Mouse (Mus musculus) myocyte (in vitro differentiated cells): ENCODE results near the gene Usf3. TPM values are rescaled to one million over a fixed set of nuclear protein-coding genes. Genes with fewer than 3 reads are reported as not detected.

Experiments used
- H3K27me3 ChIP-seq: one replicate; pipeline ENCODE4 v1.6.1; 2011; ENCODE audit not compliant: control insufficient read depth, insufficient read depth, insufficient read length
- H3K36me3 ChIP-seq: one replicate; pipeline ENCODE4 v1.6.1; 2011; ENCODE audit not compliant: control insufficient read depth, insufficient read depth
- H3K4me2 ChIP-seq: one replicate; pipeline ENCODE4 v1.6.1; 2011; ENCODE audit warnings: low read depth, control low read depth
- H3K4me3 ChIP-seq: one replicate; pipeline ENCODE4 v1.5.1; 2011; ENCODE audit warnings: mild to moderate bottlenecking, control low read depth, moderate library complexity
- H3K79me2 ChIP-seq: one replicate; pipeline ENCODE4 v1.6.1; 2011; ENCODE audit not compliant: control insufficient read depth, insufficient read depth
- H3ac ChIP-seq: one replicate; pipeline ENCODE4 v1.6.1; 2011; ENCODE audit not compliant: control insufficient read depth, insufficient read length
- CEBPB ChIP-seq: IDR thresholded peaks from 2 replicates; pipeline ENCODE4 v1.6.1; 2011; ENCODE audit warnings: mild to moderate bottlenecking, moderate library complexity; ENCODE audit not compliant: poor library complexity, insufficient read depth, severe bottlenecking
- E2F4 ChIP-seq: IDR thresholded peaks from one replicate; pipeline ENCODE4 v1.6.1; 2011; ENCODE audit warnings: mild to moderate bottlenecking, control low read depth, moderate library complexity; ENCODE audit not compliant: insufficient read depth
- MAX ChIP-seq: IDR thresholded peaks from one replicate; pipeline ENCODE4 v1.6.1; 2011; ENCODE audit warnings: low read depth, mild to moderate bottlenecking, control low read depth
- MYOD1 ChIP-seq, 3 experiments: IDR thresholded peaks; one replicate each; pipeline ENCODE4 v1.6.1; 2011; ENCODE audit warnings: control low read depth in 2 of 3, low read depth in 2 of 3, mild to moderate bottlenecking in 2 of 3, moderate library complexity in 1 of 3; ENCODE audit not compliant: insufficient read length in 2 of 3, control insufficient read depth in 1 of 3
- MYOG ChIP-seq, 3 experiments: IDR thresholded peaks; one replicate each; pipeline ENCODE4 v1.6.1; 2011; ENCODE audit warnings: control low read depth in 2 of 3, low read depth in 2 of 3, mild to moderate bottlenecking in 2 of 3; ENCODE audit not compliant: insufficient read length in 2 of 3, control insufficient read depth in 1 of 3, insufficient read depth in 1 of 3
- POLR2A ChIP-seq: IDR thresholded peaks from one replicate; pipeline ENCODE4 v1.6.1; 2011; ENCODE audit warnings: low read depth, mild to moderate bottlenecking, control low read depth, moderate library complexity; ENCODE audit not compliant: insufficient read length
- POLR2AphosphoS2 ChIP-seq: IDR thresholded peaks from one replicate; pipeline ENCODE4 v1.6.1; 2011; ENCODE audit warnings: low read depth, control low read depth; ENCODE audit not compliant: insufficient read length
- REST ChIP-seq: IDR thresholded peaks from one replicate; pipeline ENCODE4 v1.6.1; 2011; ENCODE audit warnings: mild to moderate bottlenecking, control low read depth, moderate library complexity; ENCODE audit not compliant: insufficient read depth, insufficient read length
- SRF ChIP-seq: IDR thresholded peaks from one replicate; pipeline ENCODE4 v1.6.1; 2011; ENCODE audit warnings: low read depth; ENCODE audit not compliant: control insufficient read depth, insufficient read length
- TCF12 ChIP-seq: IDR thresholded peaks from one replicate; pipeline ENCODE4 v1.6.1; 2011; ENCODE audit warnings: mild to moderate bottlenecking, control low read depth; ENCODE audit not compliant: poor library complexity, insufficient read depth, severe bottlenecking
- TCF3 ChIP-seq: IDR thresholded peaks from one replicate; pipeline ENCODE4 v1.6.1; 2011; ENCODE audit warnings: low read depth, control low read depth; ENCODE audit not compliant: insufficient read length
- USF1 ChIP-seq: IDR thresholded peaks from one replicate; pipeline ENCODE4 v1.6.1; 2011; ENCODE audit warnings: low read depth, mild to moderate bottlenecking, control low read depth, moderate library complexity
- polyA plus RNA-seq: library from polyadenylated mRNA; unstranded; fragments of >200 nt; fragmentation: generic; extraction: Trizol; gene quantifications from one replicate; pipeline ENCODE4 v1.2.1, GENCODE M21; 2012; ENCODE audit warnings: missing spikeins

Gene Usf3
- polyA plus RNA-seq, 1 experiment: 3.5 TPM

GRCm38 (mm10) chr16:44242633-44243032 lies 69.6 kb downstream of the Usf3 start:
- TF ChIP-seq MYOD1 (IDR thresholded peaks at IDR 0.05; ENCODE audit: control insufficient read depth in 1 of 3, insufficient read length in 2 of 3, low read depth in 2 of 3) (no peak), SRF (no peak), REST (no peak), TCF3 (no peak), TCF12 (no peak), POLR2A (no peak), MAX (no peak), E2F4 (no peak), POLR2AphosphoS2 (no peak), USF1 (no peak), CEBPB (no peak), MYOG (IDR thresholded peaks at IDR 0.05; ENCODE audit: control insufficient read depth in 1 of 3, insufficient read depth in 1 of 3, insufficient read length in 2 of 3, low read depth in 2 of 3) (no peak)

DNA sequence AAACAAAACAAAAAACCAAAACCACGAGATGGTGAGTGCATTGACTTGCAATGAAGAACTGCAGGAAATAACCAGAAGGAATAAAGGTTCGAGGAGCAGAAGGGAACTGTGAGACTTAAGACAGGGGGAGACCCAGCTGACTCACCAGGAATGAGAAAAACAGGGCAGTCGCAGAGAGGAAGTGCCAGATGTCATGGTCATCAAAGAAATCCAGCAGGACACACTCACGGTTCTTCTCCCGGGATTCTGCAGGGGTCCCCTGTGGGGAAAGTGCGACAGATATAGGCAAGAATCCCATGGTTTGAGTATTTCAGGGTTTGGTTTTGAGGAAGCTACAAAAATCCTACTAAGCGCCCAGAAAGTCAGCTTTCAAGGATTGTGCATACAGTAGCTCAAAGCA lies 70.3 kb downstream of the Usf3 start:
- no peaks in the 10 kb centered on the region for H3K36me3 ChIP-seq
- H3K4me3 ChIP-seq: no peak overlapping the region
- H3K79me2 ChIP-seq: no peaks in the 10 kb centered on the region
- TF ChIP-seq MAX (no peak), TCF3 (no peak), E2F4 (no peak), MYOG (IDR thresholded peaks at IDR 0.05; ENCODE audit: control insufficient read depth in 1 of 3, insufficient read depth in 1 of 3, insufficient read length in 2 of 3, low read depth in 2 of 3) (no peak), CEBPB (no peak), USF1 (no peak), REST (no peak), TCF12 (no peak), MYOD1 (IDR thresholded peaks at IDR 0.05; ENCODE audit: control insufficient read depth in 1 of 3, insufficient read length in 2 of 3, low read depth in 2 of 3) (no peak), POLR2AphosphoS2 (no peak)
- peak overlapping the region; percentile 26 for H3K4me2 ChIP-seq
- no peak overlapping the region for H3ac ChIP-seq
- H3K27me3 ChIP-seq: no peaks in the 10 kb centered on the region

More at GRCm38 (mm10) chr16:44242633-44243032, 69.6 kb downstream of the Usf3 start:
- Histone ChIP-seq H3ac (no peak overlapping the region), H3K4me3 (no peak overlapping the region), H3K4me2 (peak overlapping the region; percentile 26), H3K27me3 (no peaks in the 10 kb centered on the region), H3K79me2 (no peaks in the 10 kb centered on the region), H3K36me3 (no peaks in the 10 kb centered on the region)

DNA sequence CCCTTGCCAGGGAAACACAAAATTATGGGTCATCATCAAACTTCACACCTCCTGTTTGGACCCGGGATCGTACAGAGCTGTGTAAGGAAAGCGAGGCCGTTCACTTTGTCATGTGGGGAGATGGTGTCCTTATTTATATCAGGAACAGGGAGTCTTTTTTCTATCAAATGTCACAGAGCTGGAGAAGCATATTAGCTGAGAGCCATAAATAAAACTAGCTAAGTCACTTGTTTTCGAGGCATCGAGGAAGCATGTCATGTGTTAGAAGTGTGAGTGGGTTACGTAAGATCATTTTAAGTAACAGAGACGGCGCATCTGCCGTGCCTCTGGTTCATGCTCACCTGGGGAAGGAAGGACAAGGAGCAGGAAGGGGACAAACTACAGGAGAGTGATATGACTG lies 76.9 kb downstream of the Usf3 start:
- no peak overlapping the region for H3ac ChIP-seq
- no peak for TF ChIP-seq MYOD1 (IDR thresholded peaks at IDR 0.05; ENCODE audit: control insufficient read depth in 1 of 3, insufficient read length in 2 of 3, low read depth in 2 of 3)
- TF ChIP-seq POLR2A: no peak
- TF ChIP-seq E2F4: no peak
- no peak for TF ChIP-seq USF1
- TF ChIP-seq CEBPB: no peak
- no peak for TF ChIP-seq SRF
- TF ChIP-seq REST: no peak
- no peak for TF ChIP-seq MYOG (IDR thresholded peaks at IDR 0.05; ENCODE audit: control insufficient read depth in 1 of 3, insufficient read depth in 1 of 3, insufficient read length in 2 of 3, low read depth in 2 of 3)
- no peak for TF ChIP-seq TCF3
- no peak for TF ChIP-seq TCF12
- TF ChIP-seq POLR2AphosphoS2: no peak
- TF ChIP-seq MAX: no peak
- H3K4me2 ChIP-seq: no peak overlapping the region
- no peaks in the 10 kb centered on the region for H3K36me3 ChIP-seq
- H3K79me2 ChIP-seq: no peaks in the 10 kb centered on the region
- no peaks in the 10 kb centered on the region for H3K27me3 ChIP-seq
- H3K4me3 ChIP-seq: no peak overlapping the region

- peak; percentile 10 for TF ChIP-seq USF1
- TF ChIP-seq TCF3: no peak
- no peaks in the 10 kb centered on the region for H3K36me3 ChIP-seq
- no peak overlapping the region for H3ac ChIP-seq
- no peak overlapping the region for H3K4me3 ChIP-seq
- no peak overlapping the region for H3K4me2 ChIP-seq
- H3K27me3 ChIP-seq: no peaks in the 10 kb centered on the region
- H3K79me2 ChIP-seq: no peaks in the 10 kb centered on the region
Measured at GRCm38 (mm10) chr16:44252735-44253134, 79.7 kb downstream of the Usf3 start.

DNA sequence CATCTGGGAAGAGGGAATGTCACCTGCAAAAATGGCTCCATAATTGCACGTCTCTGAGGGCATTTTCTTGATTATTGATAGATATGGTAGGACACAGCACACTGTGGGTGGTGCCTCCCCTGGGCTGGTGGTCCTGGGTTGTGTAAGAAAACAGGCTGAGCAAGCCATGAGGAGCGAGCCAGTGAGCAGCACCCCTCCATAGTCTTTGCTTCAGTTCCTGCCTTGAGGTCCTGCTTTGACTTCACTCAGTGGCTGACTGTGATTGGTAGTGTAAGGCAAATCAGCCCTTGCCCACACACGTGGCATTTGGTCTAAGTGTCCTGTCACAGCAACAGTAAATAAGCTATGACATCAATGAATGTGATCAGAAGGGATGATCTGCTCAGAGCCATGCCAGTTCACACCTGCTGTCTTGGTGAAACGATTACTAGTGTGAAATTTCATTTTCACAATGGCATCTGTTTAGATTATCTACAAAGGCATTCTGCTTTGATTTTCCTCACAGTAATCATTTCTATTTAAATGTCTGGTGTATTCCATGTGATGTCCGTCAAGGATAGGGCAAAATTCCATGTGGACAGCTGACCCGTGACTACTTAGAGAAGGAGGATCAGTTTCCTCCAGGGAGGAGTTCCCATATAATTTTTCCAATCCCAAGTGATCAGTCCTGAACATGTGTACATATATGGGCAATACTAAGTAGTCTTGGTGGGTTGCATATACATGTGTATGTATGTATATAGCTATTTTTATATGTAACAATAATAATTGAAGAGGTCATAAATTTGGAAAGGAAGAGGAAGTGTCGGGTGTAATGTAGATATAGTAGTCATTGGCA lies 81.0 kb downstream of the Usf3 start:
- peak overlapping the region; percentile 57 for H3K4me2 ChIP-seq
- H3K36me3 ChIP-seq: no peaks in the 10 kb centered on the region
- H3ac ChIP-seq: no peak overlapping the region
- H3K4me3 ChIP-seq: no peak overlapping the region
- H3K27me3 ChIP-seq: no peaks in the 10 kb centered on the region
- no peaks in the 10 kb centered on the region for H3K79me2 ChIP-seq
- TF ChIP-seq USF1 (peak; percentile 1), MAX (no peak), MYOD1 (IDR thresholded peaks at IDR 0.05; ENCODE audit: control insufficient read depth in 1 of 3, insufficient read length in 2 of 3, low read depth in 2 of 3) (peak in 2 of 3 experiments; percentile 6 to 9), SRF (no peak), TCF3 (no peak)
